Mouse (Mus musculus) left cerebral cortex, postnatal 36 days (tissue): ENCODE results near the gene Gpr160. TPM values are rescaled to one million over a fixed set of nuclear protein-coding genes. Genes with fewer than 3 reads are reported as not detected.
"Not testable (repeated sequence)": the region's sequence is repeated elsewhere in the genome, so short reads cannot be mapped to it uniquely, and the experiment has no call there.

Experiments used
- DNase-seq, 2 experiments: peaks; one replicate each; pipeline ENCODE4 v3.0.0; 2021 to 2022; ENCODE audit warnings: low spot score in 2 of 2, mixed read lengths in 1 of 2
- intact Hi-C: fragments of 180-260 bp; cut with DNase I; formaldehyde crosslinking; loops from one replicate; pipeline ENCODE4 v1.15.1; 2025
- total RNA-seq, 2 experiments: library from RNA; stranded (reverse); gene quantifications; 2 replicates each; pipeline ENCODE4 v1.2.3; 2021

Gpr160 gene
- total RNA-seq = under 1 TPM; 0.29 to 0.76 TPM

- DNase-seq = peak; percentile 39 to 42
- intact Hi-C loops = no loop called here
Observed at GRCm38 (mm10) chr3:30855604-30856458, at the start of gene Gpr160. Gene Gpr160, plus strand, starts transcription at chr3:30855950.

- no peak for DNase-seq
- intact Hi-C loops = no loop called here
Observed at GRCm38 (mm10) chr3:30812881-30813280, 42.9 kb upstream of the Gpr160 start.

- DNase-seq = no peak
- intact Hi-C loops = no loop called here
Observed at GRCm38 (mm10) chr3:30818630-30819125, 37.1 kb upstream of the Gpr160 start.

- DNase-seq = no peak
- intact Hi-C loops = no loop called here
Observed at GRCm38 (mm10) chr3:30822163-30822562, 33.6 kb upstream of the Gpr160 start.

- intact Hi-C loops = no loop called here
- no peak for DNase-seq
Observed at GRCm38 (mm10) chr3:30826069-30826468, 29.7 kb upstream of the Gpr160 start.

- intact Hi-C loops = no loop called here
- no peak for DNase-seq
Observed at GRCm38 (mm10) chr3:30831848-30832606, 23.7 kb upstream of the Gpr160 start.

GRCm38 (mm10) chr3:30833254-30833653, 22.5 kb upstream of the Gpr160 start:
- intact Hi-C loops = no loop called here

GRCm38 (mm10) chr3:30845755-30846154, 10.0 kb upstream of the Gpr160 start:
- DNase-seq = no peak
- intact Hi-C loops = no loop called here

More at GRCm38 (mm10) chr3:30833254-30833653, 22.5 kb upstream of the Gpr160 start:
- DNase-seq = no peak

- intact Hi-C loops = no loop called here
- no peak for DNase-seq
Observed at GRCm38 (mm10) chr3:30847413-30847812, 8.3 kb upstream of the Gpr160 start.

- intact Hi-C loops = no loop called here
- no peak for DNase-seq
Observed at GRCm38 (mm10) chr3:30851422-30851821, 4.3 kb upstream of the Gpr160 start.

- no peak for DNase-seq
- intact Hi-C loops = no loop called here
Observed at GRCm38 (mm10) chr3:30853596-30853995, 2.2 kb upstream of the Gpr160 start.

GRCm38 (mm10) chr3:30859599-30859998, 3.8 kb downstream of the Gpr160 start:
- intact Hi-C loops = not testable (repeated sequence)

GRCm38 (mm10) chr3:30860705-30861104, 5.0 kb downstream of the Gpr160 start:
- DNase-seq = no peak
- intact Hi-C loops = no loop called here

More at GRCm38 (mm10) chr3:30859599-30859998, 3.8 kb downstream of the Gpr160 start:
- not testable (repeated sequence) for DNase-seq

GRCm38 (mm10) chr3:30863712-30864435, 8.1 kb downstream of the Gpr160 start:
- intact Hi-C loops = no loop called here
- no peak for DNase-seq

- DNase-seq = no peak
Observed at GRCm38 (mm10) chr3:30864640-30865039, 8.9 kb downstream of the Gpr160 start.

GRCm38 (mm10) chr3:30868176-30868575, 12.4 kb downstream of the Gpr160 start:
- intact Hi-C loops = no loop called here
- DNase-seq = no peak

More at GRCm38 (mm10) chr3:30864640-30865039, 8.9 kb downstream of the Gpr160 start:
- intact Hi-C loops = no loop called here

GRCm38 (mm10) chr3:30868625-30869024, 12.9 kb downstream of the Gpr160 start:
- intact Hi-C loops = no loop called here
- no peak for DNase-seq

- DNase-seq = no peak
- intact Hi-C loops = no loop called here
Observed at GRCm38 (mm10) chr3:30869995-30870394, 14.2 kb downstream of the Gpr160 start.

GRCm38 (mm10) chr3:30876709-30877108, 21.0 kb downstream of the Gpr160 start:
- DNase-seq = no peak
- intact Hi-C loops = no loop called here

- intact Hi-C loops = no loop called here
- DNase-seq = no peak
Observed at GRCm38 (mm10) chr3:30887449-30887848, 31.7 kb downstream of the Gpr160 start.
